Mouse (Mus musculus) embryonic stem cell, embryonic (primary cell): ENCODE measurements at regions not wholly inside any gene's neighbourhood (a gene's known extent, or its start where the extent isn't known, plus 50 kb on each side); places are given as distances from the start of the nearest gene placed in this dataset.

ENCODE experiments used
- CTCF ChIA-PET, 4 experiments: fragments of 300-600 bp in 2 of 4; fragments of 350-600 bp in 2 of 4; sonication (Branson Sonifier 250); formaldehyde crosslinking; loops; one replicate each; lab custom pipeline; 2022; ENCODE audit warnings: inconsistent platforms in 2 of 4; lab: Charles Lee
- POLR2A ChIA-PET, 4 experiments: fragments of 300-600 bp in 2 of 4; fragments of 350-600 bp in 2 of 4; sonication (Branson Sonifier 250); formaldehyde crosslinking; loops; one replicate each; lab custom pipeline; 2022; ENCODE audit warnings: antibody characterized with exemption in 4 of 4, inconsistent platforms in 1 of 4; lab: Charles Lee

GRCm38 (mm10) chr13:102154609-102154899, 386.5 kb upstream of the Pik3r1 start:
- ChIA-PET CTCF (no interaction called here), POLR2A (interaction anchor here in 1 of 4 experiments (0.6 kb wide), 1 partner anchor 52 kb away, joined by 8 read pairs; no protein-coding TSS in a partner anchor)

- CTCF ChIA-PET = no interaction called here
- POLR2A ChIA-PET = no interaction called here
Measured at GRCm38 (mm10) chr13:102157369-102158130, 389.5 kb upstream of the Pik3r1 start.

GRCm38 (mm10) chr13:102173382-102174234, 405.6 kb upstream of the Pik3r1 start:
- ChIA-PET POLR2A (no interaction called here), CTCF (no interaction called here)

GRCm38 (mm10) chr13:102174431-102174830, 406.4 kb upstream of the Pik3r1 start:
- CTCF ChIA-PET = no interaction called here
- POLR2A ChIA-PET = no interaction called here

- CTCF ChIA-PET = no interaction called here
- POLR2A ChIA-PET = no interaction called here
Measured at GRCm38 (mm10) chr13:102174896-102175295, 406.9 kb upstream of the Pik3r1 start.

- ChIA-PET CTCF (no interaction called here), POLR2A (no interaction called here)
Measured at GRCm38 (mm10) chr13:102175406-102175805, 407.4 kb upstream of the Pik3r1 start.

- ChIA-PET POLR2A (no interaction called here), CTCF (no interaction called here)
Measured at GRCm38 (mm10) chr13:102176456-102176855, 408.4 kb upstream of the Pik3r1 start.

- ChIA-PET CTCF (no interaction called here), POLR2A (no interaction called here)
Measured at GRCm38 (mm10) chr13:102194716-102195115, 426.7 kb upstream of the Pik3r1 start.

GRCm38 (mm10) chr13:102202301-102202700, 434.3 kb upstream of the Pik3r1 start:
- POLR2A ChIA-PET = no interaction called here

GRCm38 (mm10) chr13:102218486-102218885, 450.5 kb upstream of the Pik3r1 start:
- ChIA-PET POLR2A (no interaction called here), CTCF (interaction anchor here in 2 of 4 experiments (0.6 kb wide), 2 partner anchors 424 to 753 kb away, joined by 3 read pairs; no protein-coding TSS in a partner anchor)

More at GRCm38 (mm10) chr13:102202301-102202700, 434.3 kb upstream of the Pik3r1 start:
- CTCF ChIA-PET = no interaction called here

GRCm38 (mm10) chr13:102231048-102231447, 462.3 kb upstream of the Cd180 start:
- POLR2A ChIA-PET = no interaction called here
- CTCF ChIA-PET = no interaction called here

GRCm38 (mm10) chr13:102232291-102232936, 460.9 kb upstream of the Cd180 start:
- CTCF ChIA-PET = interaction anchor here in 1 of 4 experiments (0.8 kb wide), 1 partner anchor 206 kb away, joined by 5 read pairs; no protein-coding TSS in a partner anchor
- POLR2A ChIA-PET = no interaction called here

- ChIA-PET CTCF (no interaction called here), POLR2A (no interaction called here)
Measured at GRCm38 (mm10) chr13:102250884-102251283, 442.5 kb upstream of the Cd180 start.

- POLR2A ChIA-PET = no interaction called here
- CTCF ChIA-PET = no interaction called here
Measured at GRCm38 (mm10) chr13:102251709-102252108, 441.6 kb upstream of the Cd180 start.

GRCm38 (mm10) chr13:102255401-102256371, 437.7 kb upstream of the Cd180 start:
- ChIA-PET CTCF (interaction anchor here in 1 of 4 experiments (0.5 kb wide), 1 partner anchor 139 kb away, joined by 4 read pairs; no protein-coding TSS in a partner anchor), POLR2A (no interaction called here)

- ChIA-PET CTCF (no interaction called here), POLR2A (no interaction called here)
Measured at GRCm38 (mm10) chr13:102258207-102258606, 435.2 kb upstream of the Cd180 start.

GRCm38 (mm10) chr13:102273818-102274217, 419.5 kb upstream of the Cd180 start:
- POLR2A ChIA-PET = no interaction called here
- CTCF ChIA-PET = no interaction called here

GRCm38 (mm10) chr13:102275296-102275695, 418.1 kb upstream of the Cd180 start:
- CTCF ChIA-PET = no interaction called here
- POLR2A ChIA-PET = no interaction called here

- CTCF ChIA-PET = no interaction called here
- POLR2A ChIA-PET = no interaction called here
Measured at GRCm38 (mm10) chr13:102276885-102277284, 416.5 kb upstream of the Cd180 start.
